Mouse (Mus musculus) cerebral cortex, adult 2 months (tissue): Measurements from ENCODE around the gene Nptxr.

ENCODE experiments used
- WGBS: fragments of 180-500 bp; shearing (Covaris S2); methylation state at CpG from one replicate; pipeline ENCODE4 v1.1.7; 2018; 5-methylcytosine and 5-hydroxymethylcytosine counted together

Gene Nptxr

DNA sequence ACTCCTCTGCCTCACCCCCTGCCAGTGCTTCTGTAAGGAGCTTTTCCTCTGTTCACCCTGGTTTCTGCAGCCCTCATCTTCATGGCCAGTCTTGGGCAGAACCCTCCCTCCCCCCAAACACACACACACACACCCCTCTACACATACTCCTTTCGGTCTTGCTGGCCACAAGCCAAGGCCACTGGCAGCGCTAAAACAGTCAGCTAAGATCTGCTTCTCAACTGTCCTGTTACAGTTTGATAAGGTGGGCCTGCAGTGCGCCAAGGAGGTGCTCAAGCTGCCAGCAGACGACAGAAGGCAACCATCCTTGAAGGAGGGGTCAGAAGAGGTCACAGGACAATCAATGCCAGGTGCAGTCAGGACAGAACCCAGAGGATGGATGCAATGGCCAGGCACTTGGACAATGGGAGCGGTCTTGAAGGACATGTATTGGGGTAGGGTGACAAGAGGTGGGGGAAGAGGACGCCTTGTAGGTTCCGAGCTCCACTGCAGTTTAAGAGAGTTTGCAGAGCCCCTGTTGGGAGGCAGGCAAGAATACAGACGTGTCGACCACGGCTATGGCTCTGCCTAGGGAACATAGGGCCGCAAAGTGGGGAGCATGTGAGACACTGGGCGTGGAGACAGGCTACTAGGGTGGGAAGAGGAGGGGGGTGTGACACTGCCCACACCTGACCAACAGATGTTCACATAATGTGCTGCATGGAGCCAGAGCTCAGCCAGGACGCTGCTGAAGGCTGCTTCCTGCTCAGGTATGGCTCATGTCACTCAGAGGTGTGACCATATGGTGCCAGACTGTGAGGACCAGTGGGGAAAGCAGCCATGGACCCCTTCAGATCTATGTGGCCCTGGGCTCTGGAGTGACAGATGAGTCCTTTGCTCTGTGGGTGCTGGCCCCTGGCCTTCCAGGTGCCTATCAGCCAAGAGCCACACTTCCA is 18.0 kb upstream of the Nptxr start:
- WGBS = 56% methylated on average over 13 of the region's 13 CpGs

DNA sequence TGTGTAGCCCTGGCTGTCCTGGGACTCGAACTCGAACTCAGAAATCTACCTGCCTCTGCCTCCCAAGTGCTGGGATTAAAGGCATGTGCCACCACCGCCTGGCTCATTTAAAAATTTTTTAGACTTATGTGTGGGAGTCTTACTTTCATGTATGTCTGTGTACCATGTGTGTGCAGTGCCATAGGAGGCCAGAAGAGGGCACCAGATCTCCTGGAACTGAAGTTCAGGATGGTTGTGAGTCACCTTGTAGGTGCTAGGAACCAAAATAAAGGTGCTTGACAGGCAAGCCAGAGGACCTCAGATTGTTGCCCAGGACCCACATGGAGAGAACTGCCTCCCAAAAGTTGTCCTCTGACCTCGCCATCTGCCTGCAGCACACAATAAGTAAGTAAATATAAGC is 13.8 kb upstream of the Nptxr start:
- 89% methylated on average over 4 of the region's 4 CpGs for WGBS

DNA sequence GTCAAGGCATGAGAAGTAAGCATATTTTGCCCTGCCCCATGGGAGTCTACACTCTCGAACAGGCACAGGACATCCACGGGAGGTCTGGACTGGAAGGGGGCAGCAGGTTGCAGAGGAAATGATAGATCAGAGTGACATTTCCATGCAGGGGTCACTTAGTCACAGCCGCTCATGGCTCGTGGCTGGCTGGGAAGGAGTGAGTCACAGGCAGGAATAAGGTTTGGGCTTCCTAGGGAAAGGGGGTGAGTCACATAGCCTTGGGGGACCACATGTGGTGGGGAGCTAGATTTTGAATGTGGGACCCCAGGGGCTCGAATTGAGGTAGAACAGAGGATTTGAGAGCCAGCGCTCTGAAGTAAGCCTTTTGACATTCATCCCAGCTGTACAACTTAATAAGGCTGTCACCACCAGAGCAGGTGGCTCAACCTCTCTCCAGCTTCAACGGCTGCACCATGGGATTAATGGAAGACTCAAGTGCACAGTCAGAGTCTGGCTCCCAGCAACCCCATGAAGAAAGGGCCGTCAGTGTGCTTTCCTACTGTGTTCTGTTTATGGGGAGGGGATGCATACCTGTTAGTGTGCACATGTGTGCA is 9.2 kb upstream of the Nptxr start:
- 49% methylated on average over 8 of the region's 8 CpGs for WGBS

DNA sequence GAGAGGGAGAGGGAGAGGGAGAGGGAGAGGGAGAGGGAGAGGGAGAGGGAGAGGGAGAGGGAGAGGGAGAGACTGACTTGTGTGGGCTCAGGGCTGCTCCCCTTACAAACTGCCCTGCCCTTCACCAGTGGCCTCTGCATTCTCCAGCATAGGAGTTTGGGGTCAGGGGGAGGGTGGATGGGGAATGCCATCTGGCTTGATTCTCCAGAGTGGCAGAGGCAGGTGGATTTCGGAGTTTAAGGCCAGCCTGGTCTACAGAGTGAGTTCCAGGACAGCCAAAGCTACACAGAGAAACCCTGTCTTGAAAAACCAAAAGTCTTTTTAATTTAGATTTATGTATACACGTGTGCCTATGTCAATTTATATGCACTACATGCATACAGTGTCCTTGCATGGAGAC is 8.3 kb upstream of the Nptxr start:
- WGBS = 69% methylated on average over 2 of the region's 2 CpGs

DNA sequence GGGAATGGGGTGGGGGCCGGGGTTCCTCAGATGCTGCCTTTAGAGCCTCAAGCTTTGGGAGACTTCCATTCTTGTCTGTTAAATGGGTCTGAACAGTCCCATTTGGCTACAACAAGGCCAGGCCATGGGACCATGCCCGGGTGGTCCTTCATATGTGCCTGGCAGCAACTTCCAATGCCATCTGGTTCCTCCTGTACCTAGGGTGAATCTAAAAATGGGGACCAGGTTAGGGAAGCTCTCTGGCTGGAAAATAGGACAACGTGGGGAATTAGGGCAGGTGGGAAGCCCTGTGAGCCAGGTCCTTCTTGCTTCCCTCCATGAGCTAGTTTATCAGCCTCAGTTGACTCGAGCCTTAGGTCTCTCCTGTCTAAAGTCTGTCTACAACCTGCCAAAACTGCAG is 6.4 kb upstream of the Nptxr start:
- 81% methylated on average over 4 of the region's 4 CpGs for WGBS

DNA sequence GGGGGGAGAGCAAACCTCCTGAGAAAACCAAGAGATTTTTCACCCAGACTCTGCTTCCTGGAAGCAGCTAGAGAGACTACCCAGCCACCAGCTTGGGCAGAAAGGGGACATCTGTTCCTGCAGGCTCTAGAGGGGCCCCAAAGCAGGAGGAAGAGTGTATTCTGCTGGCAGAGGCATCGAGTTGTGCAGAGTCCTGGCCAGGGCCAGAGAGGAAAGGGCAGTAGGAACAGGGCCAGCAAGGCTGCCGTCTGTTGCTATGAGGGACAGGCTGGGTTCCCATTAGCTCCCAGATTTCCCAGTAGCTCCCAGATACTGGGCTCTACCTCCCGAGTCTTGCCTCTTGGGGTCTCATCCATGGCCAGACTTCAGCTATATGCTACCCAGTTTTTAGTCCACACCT is 5.5 kb upstream of the Nptxr start:
- WGBS = 58% methylated on average over 3 of the region's 3 CpGs

DNA sequence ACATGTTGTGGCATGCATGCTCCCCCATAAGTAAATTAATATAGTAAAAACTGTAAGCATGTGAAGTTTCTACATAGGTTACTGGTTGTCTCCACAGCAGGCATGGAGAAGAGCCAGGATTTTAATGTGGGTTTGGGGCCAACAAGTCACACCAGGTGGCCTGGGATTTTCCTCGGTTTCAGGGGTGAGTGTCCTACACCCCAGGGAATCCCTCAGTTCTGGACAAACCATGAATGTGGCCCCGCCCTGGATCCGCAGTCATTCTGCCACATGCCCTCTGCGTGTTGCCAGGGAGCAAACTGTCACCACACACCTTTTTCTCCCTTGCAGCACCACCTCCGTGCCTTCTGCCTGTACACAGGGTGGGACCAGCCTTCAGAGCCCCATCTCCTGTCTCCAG is 4.1 kb upstream of the Nptxr start:
- WGBS = 67% methylated on average over 5 of the region's 5 CpGs

DNA sequence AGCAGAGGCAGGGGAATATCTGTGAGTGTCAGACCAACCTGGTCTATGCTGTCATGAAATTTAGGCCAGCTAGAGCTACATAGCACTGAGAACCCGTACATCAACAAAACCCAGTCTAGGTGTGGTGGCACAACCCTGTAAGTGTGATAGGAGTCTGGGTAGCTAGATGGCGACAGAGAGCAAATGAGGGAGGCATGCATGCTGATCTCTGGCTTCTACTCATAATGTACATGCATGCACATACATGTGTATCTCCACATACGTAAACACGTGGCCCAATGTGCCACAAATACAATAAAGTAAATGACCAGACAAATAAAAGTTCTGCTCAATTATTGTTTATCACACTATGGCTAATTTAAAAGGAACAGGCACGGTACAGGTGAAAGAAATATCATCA is 3.5 kb upstream of the Nptxr start:
- 33% methylated on average over 5 of the region's 5 CpGs for WGBS

DNA sequence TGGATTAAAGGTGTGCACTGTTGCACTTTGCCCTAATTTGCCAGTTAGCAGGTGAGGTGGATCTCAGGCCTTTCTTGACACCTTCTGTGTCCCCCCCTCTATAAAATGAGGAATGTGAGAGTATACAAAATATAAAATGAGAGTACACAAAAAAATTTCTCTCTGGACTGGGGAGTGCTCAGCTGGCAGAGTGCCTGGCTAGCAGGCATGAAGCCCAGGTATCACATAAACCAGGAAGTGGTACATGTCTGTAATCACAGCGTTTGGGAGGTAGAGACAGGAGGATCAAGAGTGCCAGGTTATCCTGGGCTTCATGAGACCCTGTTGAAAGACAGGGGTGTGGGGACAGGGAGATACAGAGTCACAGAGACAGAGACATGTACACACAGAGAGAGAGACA is 2.5 kb upstream of the Nptxr start:
- WGBS = 29% methylated on average over 1 of the region's 1 CpGs

DNA sequence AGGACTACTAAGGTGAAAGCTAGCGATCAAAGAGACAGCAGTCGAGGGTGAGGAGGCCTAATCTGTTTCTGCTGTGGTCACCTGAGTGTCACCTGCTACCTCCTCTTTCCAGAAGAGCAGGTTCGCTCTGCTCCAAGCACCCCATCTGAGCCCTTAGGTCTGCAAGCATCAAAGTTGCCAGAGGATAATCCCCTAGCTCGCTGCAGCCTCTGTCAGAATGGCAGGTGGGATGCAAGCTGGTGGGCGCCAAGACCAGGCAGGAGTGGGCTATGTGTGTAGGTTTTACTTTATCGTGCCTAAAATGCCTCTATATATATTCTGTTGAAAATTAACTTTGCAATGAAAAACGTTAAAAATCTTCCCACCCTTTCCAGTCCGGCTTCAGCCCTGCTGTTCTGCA is 680 bp upstream of the Nptxr start:
- WGBS = 27% methylated on average over 8 of the region's 8 CpGs

DNA sequence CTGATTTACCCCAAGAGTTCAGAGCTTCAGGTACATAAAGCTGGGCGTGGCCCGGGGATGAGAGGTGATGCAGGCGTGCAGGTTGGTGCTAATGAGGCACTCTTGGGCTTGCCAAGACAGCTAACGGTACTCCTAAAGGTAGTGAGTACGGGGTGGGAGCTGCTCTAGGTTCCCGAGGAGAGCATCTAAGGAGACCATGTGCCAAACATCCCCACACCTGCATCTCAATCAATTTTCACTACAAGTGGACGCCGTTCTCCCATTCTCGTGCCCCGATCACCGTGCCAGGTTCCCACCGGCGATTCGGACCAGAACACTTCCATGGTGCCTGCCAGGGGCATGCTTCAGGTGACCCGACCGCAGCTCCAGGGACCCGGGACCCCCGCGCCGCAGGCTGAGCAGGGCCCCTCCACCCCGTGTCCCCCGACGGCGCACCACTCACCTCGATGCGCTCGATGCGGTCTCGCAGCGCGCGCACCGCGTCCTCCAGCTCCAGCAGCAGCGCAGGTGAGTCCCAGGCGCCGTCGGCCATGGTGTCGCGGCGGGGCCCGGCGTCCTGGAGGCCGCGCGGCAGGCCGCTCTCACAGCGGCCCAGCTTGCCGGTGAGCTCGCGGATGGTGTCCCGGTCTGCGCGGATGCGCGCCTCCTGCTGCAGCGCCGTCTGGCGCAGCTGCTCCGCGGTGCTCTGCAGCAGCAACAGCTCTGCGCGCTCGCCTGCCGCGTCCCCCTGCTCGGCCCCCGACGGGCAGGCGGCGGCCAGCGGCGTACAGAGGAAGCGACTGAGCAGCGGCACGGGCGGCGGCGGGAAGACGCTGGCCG is 824 bp downstream of the Nptxr start:
- WGBS = 4% methylated on average over 81 of the region's 81 CpGs

DNA sequence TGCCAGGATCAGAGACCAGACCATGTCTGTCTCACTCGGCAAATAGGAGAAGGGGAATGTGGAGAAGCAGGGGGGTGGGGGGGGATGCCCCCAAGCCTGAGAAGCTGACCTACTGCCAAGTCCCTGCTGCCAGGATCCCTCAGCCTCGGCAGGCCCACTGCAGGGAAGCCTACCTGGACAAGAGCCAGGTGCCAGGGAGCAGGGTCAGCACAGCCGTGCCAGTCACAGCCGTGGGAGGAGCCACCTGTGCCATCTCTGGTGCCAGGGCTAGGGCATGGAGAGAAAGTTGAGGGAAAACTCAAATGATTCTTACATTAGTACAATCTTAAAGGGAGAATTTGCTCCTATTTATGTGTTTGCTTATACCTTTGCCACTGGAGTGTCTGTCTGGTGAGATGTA is 2.3 kb downstream of the Nptxr start:
- WGBS = 30% methylated on average over 4 of the region's 4 CpGs

DNA sequence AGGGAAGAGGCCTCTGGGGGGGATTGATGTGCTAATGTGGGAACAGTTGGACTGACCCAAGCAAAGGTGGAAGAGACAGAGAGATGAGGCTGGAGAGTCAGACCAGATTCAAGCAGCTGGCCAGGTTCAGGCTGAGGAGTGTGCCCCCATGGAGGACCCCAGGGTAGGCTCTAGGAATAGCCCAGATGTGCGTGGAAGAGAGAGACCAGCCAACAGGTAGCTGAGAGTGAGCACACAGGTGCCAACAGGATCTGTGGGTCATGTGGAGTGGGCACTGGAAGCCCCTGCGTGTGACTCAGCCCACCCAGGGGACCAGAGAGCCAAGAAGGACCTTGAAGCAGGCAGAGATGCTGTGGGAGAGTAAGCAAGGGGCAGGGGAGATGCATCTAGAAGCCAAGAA is 2.9 kb downstream of the Nptxr start:
- WGBS = 48% methylated on average over 2 of the region's 2 CpGs

DNA sequence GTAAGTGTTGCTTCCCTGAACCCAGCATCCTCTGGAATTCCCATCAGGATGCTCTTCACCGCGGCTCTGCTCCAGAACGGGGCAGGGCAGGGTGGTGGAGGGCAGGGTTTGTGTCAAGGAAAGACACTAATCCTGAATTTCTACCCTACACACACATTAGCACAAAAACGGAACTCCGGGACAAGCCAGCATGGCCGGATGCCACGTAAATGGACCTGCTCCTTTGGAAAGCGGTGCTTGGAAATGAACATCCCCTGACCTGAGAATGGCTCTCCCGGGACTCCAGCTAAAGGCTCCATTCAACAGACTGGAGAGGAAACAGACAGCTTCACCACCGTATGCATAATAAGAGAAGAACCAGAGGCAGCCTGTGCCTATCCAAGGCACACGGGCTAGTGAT is 3.9 kb downstream of the Nptxr start:
- 42% methylated on average over 11 of the region's 11 CpGs for WGBS

DNA sequence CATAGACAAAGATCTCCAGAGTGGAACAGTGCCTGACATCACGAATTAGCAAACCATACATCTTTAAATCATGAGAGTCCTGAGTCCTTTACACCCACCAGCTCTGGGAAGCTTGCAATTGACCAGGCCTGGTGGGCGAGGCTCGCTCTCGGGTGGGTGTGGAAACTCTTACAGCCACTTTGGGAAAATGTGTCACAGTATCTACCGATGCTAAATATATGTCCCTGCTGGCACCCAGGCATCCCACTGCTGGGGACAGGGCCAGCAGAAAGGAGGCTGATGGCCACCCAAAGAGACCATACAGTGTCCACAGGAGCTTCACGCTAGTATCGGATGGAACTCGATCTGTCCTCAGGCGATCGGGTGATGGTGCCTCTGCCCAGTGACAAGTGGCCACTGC is 6.0 kb downstream of the Nptxr start:
- WGBS = 56% methylated on average over 10 of the region's 10 CpGs

DNA sequence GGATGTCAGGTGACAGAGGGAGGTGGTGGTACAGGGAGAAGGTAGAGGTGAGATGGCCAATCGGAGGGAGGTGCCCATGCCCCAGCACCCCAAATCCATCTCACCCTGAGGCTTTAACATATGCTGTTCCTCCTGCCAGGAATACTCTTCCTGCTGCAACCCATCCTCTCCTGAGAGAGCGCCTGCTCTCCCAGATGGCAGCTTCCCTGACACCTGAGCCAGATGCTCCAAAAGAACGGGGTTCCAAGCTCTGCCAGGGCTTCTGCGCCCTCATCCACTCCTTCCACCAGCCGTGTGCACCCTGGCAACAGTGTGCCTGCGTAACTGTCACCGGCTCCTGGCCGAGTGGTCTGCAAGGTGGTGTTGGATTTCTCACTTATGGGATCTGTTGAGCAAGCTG is 6.9 kb downstream of the Nptxr start:
- 51% methylated on average over 8 of the region's 8 CpGs for WGBS

DNA sequence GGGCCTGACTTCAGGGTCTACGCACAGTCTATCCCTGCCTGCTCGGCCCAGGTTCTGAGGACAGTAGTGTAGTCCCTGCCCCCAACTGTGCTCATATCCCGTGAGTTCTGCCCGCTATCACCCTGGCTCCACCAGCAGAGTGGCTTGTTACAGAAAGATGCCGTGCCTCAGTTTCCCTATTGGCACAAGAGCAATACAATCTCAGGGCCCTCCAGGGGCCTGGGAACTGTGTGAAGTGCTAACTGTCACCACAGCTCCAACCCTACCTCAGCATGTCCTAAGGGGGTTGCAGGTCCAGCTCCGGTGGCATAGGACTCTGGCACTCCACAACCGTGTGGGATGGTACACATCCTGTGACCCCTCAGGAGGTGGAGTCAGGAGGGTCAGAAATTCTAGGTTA is 7.5 kb downstream of the Nptxr start:
- 70% methylated on average over 7 of the region's 7 CpGs for WGBS

DNA sequence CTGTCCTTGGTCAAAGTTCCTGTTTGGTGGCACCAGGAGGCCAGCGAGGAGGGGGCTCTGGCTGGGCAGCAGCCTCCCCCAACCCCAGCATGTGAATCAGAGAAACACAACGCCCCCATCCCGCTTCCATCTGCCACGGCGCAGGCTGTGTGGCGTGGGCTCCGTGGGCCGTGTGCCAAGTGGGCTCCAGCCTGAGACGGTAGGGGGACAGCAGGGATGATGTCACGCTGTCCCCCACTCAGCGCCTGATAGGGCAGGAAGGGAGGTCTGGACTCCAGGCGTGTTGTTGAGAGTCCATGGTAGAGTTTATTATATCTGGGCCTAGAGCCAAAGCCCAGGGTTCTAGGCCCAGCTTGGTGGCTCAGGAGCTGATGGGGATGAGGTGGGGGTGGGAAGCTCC is 8.3 kb downstream of the Nptxr start:
- 42% methylated on average over 12 of the region's 12 CpGs for WGBS

DNA sequence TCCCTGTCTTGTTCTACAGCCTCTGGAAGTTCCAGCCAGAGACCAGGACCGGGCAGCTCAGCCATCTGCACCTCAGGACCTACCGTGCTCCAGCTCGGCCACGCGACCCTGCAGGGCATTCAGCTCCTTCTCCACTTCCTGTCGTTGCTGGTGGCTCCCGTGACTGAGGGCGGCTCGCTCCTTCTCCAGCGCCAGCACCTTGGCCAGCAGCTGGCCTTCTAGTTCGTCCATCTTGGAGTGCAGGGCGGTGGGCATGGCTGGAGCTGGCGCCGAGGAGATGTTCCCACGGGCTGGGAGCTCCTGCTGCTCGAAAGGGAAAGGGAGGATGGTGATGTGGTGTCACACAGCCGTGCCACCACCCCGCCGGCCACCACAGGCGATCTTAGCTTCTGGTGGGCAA is 10.4 kb downstream of the Nptxr start:
- WGBS = 45% methylated on average over 20 of the region's 20 CpGs

DNA sequence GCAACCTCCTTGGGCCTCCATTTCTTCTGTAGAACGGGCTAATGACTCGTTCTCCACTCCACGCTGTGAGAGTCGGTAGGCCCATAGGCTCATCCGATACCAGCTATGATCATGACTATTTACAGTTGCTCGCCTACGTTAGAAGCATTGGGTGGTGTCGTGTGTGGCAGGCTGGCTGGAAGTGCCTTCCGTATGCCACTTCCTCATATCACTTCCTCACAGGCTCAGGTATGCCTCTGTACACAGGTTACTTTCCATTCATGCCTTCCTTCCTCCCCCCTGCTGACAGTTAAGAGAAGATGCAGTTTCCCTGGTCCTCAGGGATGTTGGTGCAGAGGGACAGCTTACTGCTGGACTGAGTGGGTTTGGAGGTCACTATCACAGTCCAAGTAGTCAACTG is 11.5 kb downstream of the Nptxr start:
- 65% methylated on average over 9 of the region's 9 CpGs for WGBS

DNA sequence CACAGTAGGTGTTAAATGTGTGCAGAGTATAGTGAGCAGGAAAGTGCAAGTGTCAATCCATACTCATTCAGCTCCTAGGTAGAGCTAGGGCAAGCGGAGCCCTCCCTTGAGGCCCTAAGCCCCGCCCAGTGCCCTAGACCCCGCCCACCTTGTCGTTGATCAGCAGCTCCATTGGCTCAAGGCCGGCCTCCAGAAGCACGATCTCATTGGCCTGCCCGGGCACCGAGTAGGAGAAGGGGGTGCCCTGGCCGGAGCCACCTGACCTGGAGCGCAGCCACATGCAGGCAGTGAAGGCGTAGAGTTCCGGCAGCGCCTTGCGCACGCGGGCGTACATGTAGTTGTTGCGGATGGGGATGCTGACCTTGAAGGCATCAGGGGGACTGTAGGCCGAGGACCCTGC is 12.1 kb downstream of the Nptxr start:
- WGBS = 38% methylated on average over 19 of the region's 19 CpGs

DNA sequence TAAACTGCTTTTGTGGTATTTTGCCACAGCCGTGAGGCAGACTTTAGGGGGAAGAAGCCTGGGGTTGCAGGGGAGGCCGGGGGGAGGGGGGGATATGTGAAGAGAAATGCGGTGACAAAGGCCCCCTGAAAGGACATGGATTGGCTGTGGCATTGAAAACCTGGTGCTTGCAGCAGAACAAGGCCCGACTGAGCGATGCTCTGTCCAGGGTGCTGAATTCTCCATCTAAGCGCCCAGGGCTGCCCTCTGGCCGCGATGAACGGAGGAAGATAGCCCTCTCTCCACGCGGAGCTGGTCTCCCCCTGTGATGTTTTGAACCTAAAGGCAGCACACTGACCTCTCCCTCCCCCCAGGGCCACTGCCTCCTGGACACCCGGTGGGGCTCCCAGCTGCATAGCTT is 13.1 kb downstream of the Nptxr start:
- 29% methylated on average over 12 of the region's 12 CpGs for WGBS

DNA sequence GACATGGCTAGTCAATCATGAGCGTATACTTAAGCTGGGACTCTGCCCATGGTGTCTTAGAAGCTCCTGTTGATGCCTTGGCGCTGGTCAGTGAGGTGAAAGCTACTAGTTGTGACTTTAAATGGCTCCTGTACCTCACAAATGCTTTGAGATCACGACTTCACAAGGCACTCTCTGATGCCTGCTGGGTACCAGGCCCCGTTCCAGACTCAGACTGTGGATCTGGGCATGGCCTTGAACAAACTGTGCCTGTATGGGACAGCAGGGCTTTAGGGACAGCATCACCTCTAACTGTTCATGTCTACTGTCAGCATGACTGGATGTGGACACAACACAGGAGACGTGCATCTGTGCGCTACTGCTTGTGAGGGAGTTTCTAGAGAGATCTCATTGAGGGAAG is 13.7 kb downstream of the Nptxr start:
- 85% methylated on average over 6 of the region's 6 CpGs for WGBS
